Mouse (Mus musculus) intestine, embryonic 15.5 days (tissue): ENCODE data around the gene Lekr1. TPM values are rescaled to one million over a fixed set of nuclear protein-coding genes. Genes with fewer than 3 reads are reported as not detected.

ENCODE experiments used
- ATAC-seq: fragments of 200-750 bp; cut with Nextera tagmentation; 2 replicates; pipeline ENCODE4 v1.8.0; 2017; ENCODE audit warnings: moderate TSS enrichment, moderate library complexity
- H3K27ac ChIP-seq: fragments of 300-500 bp; sonication (generic); 2 replicates; pipeline ENCODE4 v1.5.1; 2015; ENCODE audit warnings: mild to moderate bottlenecking, inconsistent platforms
- H3K27me3 ChIP-seq: fragments of 300-500 bp; sonication (generic); replicated peaks from 2 replicates; pipeline ENCODE4 v1.6.1; 2015; ENCODE audit warnings: inconsistent platforms
- H3K36me3 ChIP-seq: fragments of 300-500 bp; sonication (generic); 2 replicates; pipeline ENCODE4 v1.6.1; 2015; ENCODE audit warnings: inconsistent platforms
- H3K4me1 ChIP-seq: fragments of 300-500 bp; sonication (generic); replicated peaks from 2 replicates; pipeline ENCODE4 v1.6.1; 2015; ENCODE audit warnings: inconsistent platforms
- H3K4me2 ChIP-seq: fragments of 300-500 bp; sonication (generic); replicated peaks from 2 replicates; pipeline ENCODE4 v1.6.1; 2015; ENCODE audit warnings: mild to moderate bottlenecking, inconsistent platforms
- H3K4me3 ChIP-seq: fragments of 300-500 bp; sonication (generic); replicated peaks from 2 replicates; pipeline ENCODE4 v1.5.1; 2015; ENCODE audit warnings: inconsistent platforms
- H3K9ac ChIP-seq: fragments of 300-500 bp; sonication (generic); 2 replicates; pipeline ENCODE4 v1.6.1; 2015; ENCODE audit warnings: inconsistent platforms
- H3K9me3 ChIP-seq: fragments of 300-500 bp; sonication (generic); 2 replicates; pipeline ENCODE4 v1.6.1; 2016; ENCODE audit warnings: inconsistent platforms
- WGBS: fragments of 180-500 bp; shearing (Covaris S2); methylation state at CpG from one replicate; pipeline ENCODE4 v1.1.7; 2015; 5-methylcytosine and 5-hydroxymethylcytosine counted together
- polyA plus RNA-seq: library from polyadenylated mRNA; unstranded; fragments of >200 nt; fragmentation: Nextera tagmentation; extraction: Ambion mirVana; gene quantifications from 2 replicates; pipeline ENCODE4 v1.2.1, GENCODE M21; 2015

Gene Lekr1
- polyA plus RNA-seq: 6.5 and 7.5 TPM in 2 replicates

DNA sequence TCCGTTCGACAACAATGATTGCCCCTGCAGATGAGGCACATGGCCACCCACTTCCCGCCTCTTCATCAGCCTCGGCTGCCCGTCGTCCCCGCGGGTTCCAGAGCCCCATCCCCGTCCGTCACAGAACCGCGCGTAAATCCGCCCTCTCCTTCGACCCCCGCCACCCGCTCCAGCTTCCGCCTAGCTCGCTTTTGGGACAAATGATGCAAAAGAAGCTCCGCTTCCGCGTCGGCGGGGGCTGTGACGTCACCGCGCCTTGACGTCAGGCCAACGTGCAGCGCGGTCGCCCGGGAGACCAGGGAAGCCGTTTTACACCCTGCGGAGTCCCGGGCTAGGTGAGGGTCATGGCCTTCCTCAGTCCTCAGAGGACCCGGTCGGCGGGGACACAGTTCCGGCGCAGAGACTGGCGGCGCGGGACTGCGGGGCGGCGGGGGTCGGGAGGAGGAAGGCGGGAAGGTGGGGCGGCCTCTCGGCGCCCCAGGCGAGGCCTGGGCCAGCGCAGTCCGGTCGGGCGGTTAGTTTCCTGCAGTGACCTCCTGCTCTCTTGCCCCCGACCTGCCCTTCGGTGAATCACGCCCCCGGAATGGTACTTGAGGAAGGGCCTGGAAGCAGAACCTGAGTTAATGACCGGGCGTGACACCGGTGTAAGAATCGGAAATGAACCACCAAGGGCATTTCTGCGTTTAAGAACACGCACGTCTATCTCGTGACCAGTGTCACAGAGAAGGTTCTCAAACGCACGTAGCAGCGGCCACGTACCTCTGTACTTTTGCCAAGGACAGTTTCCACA lies at the start of gene Lekr1:
Gene Lekr1, plus strand, starts transcription at position 252 of the 790 bp plus-strand sequence.
- Histone ChIP-seq H3K27me3 (no peaks in the 10 kb centered on the region), H3K4me1 (no peaks in the 10 kb centered on the region), H3K9ac (peak within 1 kb of the TSS; percentile 64), H3K4me3 (peak within 1 kb of the TSS; percentile 67), H3K27ac (no peak within 1 kb of the TSS), H3K9me3 (no peaks in the 10 kb centered on the region), H3K36me3 (no peaks in the 10 kb centered on the region), H3K4me2 (peak within 1 kb of the TSS; percentile 78)
- under 1% methylated on average over 73 of the region's 73 CpGs for WGBS
- peak; percentile 97 for ATAC-seq

DNA sequence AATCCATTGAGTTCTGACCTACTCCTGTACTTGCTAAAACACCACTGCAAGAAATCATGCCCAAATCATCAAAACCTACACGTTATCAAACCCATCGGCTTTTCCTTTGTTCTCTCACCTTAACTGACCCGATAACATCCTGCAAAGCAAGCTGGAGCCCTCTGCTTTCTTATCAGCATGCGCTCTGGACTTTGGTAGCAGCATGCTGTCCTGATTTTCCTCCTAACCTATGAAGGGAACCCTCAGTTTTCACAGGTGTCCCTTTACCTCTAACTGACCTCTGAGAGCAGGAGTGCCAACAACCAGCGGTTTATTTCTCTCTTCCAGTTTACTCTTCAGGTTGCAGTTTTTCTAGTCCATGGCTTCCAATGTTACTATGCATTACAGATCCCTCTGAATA lies 48.5 kb upstream of the Lekr1 start:
- no peak overlapping the region for H3K4me2 ChIP-seq
- 54% methylated on average over 5 of the region's 5 CpGs for WGBS
- ATAC-seq: peak; percentile 85
- H3K4me1 ChIP-seq: 0 out of 2 replicates have a peak, but pooled peaks cover 3% of the 10 kb centered on the region
- H3K27me3 ChIP-seq: no peaks in the 10 kb centered on the region
- no peak overlapping the region for H3K4me3 ChIP-seq
- no peak overlapping the region for H3K9ac ChIP-seq
- no peak overlapping the region for H3K27ac ChIP-seq
- H3K36me3 ChIP-seq: no peaks in the 10 kb centered on the region
- H3K9me3 ChIP-seq: no peaks in the 10 kb centered on the region

DNA sequence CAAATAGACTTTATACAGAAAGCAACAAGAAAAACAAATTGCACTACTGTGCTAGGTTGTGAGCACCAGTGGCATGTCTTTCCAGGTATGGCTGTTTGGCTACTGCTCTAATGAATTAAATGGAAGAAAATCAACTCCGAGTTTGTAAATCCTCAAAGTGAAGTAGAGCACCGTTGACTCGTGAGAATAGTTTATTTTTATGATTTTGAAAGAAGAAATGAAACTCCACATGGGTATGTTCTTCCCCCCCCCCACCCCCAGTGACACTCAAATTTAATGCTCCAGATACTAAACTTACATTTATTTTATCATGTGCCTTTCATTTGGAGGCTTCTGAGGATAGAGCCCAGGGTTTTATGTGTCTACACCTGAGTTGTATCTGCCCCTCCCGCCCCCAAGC lies 46.7 kb upstream of the Lekr1 start:
- no peaks in the 10 kb centered on the region for H3K4me1 ChIP-seq
- H3K9ac ChIP-seq: no peak overlapping the region
- 85% methylated on average over 4 of the region's 4 CpGs for WGBS
- H3K27me3 ChIP-seq: no peaks in the 10 kb centered on the region
- H3K36me3 ChIP-seq: no peaks in the 10 kb centered on the region
- no peak overlapping the region for H3K4me2 ChIP-seq
- H3K27ac ChIP-seq: no peak overlapping the region
- H3K4me3 ChIP-seq: no peak overlapping the region
- no peak for ATAC-seq
- H3K9me3 ChIP-seq: no peaks in the 10 kb centered on the region

DNA sequence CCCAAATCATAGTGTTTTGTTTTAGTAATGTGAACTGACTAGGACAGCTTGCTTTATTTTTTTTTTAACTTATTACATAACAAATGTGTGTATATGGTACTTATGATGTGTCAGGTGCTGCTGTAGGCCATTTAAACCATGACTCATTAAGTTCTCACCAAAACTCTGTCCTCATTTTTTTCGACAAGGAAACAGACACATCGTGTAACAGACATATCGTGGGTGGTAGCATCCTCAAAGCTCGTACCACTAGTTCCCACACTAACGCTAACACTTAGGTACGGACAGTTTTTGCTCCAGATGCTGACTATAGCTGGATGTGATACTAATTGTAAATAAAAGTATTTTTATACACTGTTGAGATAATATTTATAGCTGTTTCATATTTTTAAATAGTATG lies 43.0 kb upstream of the Lekr1 start:
- ATAC-seq: no peak
- no peaks in the 10 kb centered on the region for H3K36me3 ChIP-seq

DNA sequence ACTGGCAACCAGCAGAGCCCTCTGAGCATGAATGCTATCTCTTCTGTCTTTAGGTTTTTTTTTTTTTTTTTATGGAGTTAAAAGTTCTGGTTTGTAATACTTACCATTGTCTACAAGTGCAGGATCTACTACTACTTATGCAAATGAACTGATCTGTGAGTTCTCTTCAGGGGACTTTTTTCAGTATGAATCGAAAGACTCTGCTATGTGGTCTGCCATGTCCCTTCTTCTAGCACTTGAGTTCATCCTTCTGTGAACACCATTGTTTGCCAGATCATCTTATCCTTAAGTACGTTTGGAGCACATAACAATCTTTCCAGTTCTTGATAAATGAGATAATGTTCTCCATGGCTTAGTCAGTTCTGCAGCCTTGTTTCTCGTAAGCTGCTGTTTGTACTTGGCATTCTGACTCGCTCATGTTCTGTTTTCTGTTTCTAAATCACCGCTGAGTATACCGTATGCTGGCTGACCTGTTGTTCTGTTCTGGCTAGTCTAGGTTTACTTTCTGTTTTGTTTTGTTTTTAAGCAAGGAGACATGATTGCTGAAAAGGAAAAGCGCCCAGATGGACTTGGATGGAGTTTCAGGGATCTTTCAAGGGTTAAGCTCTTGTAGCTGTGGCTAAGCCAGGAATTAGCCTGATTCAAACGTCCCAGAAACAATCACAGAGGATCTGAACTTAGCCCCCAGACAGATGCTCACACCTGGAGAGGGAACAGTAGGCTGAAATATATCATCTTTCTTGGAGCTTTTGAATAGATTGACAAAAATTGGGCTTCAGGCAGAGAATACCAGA lies 40.3 kb upstream of the Lekr1 start:
- Histone ChIP-seq H3K4me2 (no peak overlapping the region), H3K4me1 (no peaks in the 10 kb centered on the region), H3K4me3 (no peak overlapping the region), H3K27me3 (no peaks in the 10 kb centered on the region), H3K9ac (no peak overlapping the region), H3K36me3 (no peaks in the 10 kb centered on the region), H3K9me3 (no peaks in the 10 kb centered on the region), H3K27ac (no peak overlapping the region)
- ATAC-seq: no peak
- WGBS: 49% methylated on average over 8 of the region's 8 CpGs

More for the DNA sequence above, 43.0 kb upstream of the Lekr1 start:
- Histone ChIP-seq H3K27ac (no peak overlapping the region), H3K9me3 (no peaks in the 10 kb centered on the region), H3K27me3 (no peaks in the 10 kb centered on the region), H3K9ac (no peak overlapping the region), H3K4me3 (no peak overlapping the region), H3K4me2 (no peak overlapping the region), H3K4me1 (no peaks in the 10 kb centered on the region)
- WGBS: 95% methylated on average over 6 of the region's 6 CpGs

DNA sequence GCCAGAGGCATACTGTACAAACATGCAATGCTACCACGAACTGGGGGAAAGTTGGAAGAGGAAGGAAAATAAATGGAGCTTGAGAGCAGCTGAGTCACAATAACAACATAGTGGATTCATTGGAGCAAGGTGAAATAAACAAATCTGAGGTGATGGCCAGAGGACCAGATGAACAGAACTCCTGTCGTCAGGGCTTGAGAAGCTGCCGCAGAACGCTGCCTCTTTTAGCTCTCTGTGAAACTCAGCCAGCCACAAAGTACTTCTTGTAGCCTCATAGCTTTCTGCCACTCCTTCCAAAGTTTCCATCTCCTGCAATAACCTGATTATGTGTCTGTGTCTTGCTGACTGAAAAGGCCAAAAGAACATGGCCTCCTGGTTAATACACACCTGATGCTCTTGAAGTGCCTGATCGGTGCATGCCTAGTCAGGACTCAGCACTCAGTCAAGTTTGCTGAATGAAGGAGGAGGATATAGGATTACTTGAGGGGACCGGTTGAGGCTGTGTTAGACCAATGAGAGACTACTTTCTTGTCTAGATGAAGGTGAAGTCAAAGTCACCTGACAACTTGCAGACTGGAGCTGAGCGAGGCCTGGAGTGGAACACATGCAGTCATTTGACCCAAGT lies 39.6 kb upstream of the Lekr1 start:
- H3K4me3 ChIP-seq: no peak overlapping the region
- no peaks in the 10 kb centered on the region for H3K9me3 ChIP-seq
- H3K36me3 ChIP-seq: no peaks in the 10 kb centered on the region
- H3K27me3 ChIP-seq: no peaks in the 10 kb centered on the region
- no peak overlapping the region for H3K9ac ChIP-seq
- no peaks in the 10 kb centered on the region for H3K4me1 ChIP-seq
- 76% methylated on average over 7 of the region's 7 CpGs for WGBS
- no peak for ATAC-seq
- H3K4me2 ChIP-seq: no peak overlapping the region
- no peak overlapping the region for H3K27ac ChIP-seq

DNA sequence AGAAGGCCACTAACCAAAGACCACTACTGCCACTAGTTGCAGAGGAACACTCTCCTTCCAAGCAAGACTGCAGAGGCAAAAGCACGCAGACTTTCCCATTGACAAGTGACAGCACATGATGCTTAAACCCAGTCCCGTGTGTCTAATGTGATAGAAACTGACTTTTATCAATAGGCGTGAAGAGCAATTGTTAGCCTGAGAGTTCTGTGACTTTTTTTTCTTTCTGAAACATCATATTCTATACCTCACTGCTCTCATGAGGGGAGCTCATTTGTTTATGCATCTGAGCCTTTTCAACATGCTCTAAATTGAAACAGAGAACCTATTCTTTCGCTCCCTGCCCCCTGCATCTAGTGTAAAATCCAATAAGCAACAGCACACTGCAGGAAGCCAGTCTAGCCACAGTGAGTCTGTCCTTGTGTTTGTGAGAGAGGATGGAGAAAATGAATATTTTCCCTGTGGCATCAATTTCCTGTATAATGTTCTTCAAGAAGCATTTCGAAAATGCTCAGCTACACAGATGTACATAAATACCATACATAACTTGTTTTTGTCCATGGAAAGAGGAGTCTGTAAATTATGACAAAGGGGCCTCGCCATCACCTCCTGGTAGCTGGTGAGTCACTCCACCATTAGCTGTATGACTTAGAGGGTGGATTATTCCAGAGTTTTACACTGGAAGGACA lies 38.9 kb upstream of the Lekr1 start:
- Histone ChIP-seq H3K9ac (no peak overlapping the region), H3K4me3 (no peak overlapping the region), H3K9me3 (no peaks in the 10 kb centered on the region), H3K4me2 (no peak overlapping the region), H3K4me1 (no peaks in the 10 kb centered on the region), H3K27me3 (no peaks in the 10 kb centered on the region), H3K27ac (no peak overlapping the region), H3K36me3 (no peaks in the 10 kb centered on the region)
- WGBS: 78% methylated on average over 6 of the region's 6 CpGs
- ATAC-seq: no peak

DNA sequence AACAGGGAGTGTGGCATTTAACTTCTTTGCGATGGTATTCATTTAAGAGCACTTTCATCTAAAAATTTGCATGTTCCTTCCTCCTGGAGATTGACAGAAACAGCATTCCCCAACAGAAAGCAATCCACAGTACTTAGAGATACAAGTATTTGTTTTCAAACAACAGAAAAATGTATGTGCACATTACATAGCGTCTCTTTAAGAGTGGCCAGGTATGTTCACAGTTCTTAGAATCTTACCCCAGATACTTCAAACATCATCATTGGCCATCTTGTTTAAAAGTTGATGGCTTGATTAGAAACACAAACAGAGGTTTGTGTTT lies 38.4 kb upstream of the Lekr1 start:
- Histone ChIP-seq H3K9ac (no peak overlapping the region), H3K27ac (no peak overlapping the region), H3K27me3 (no peaks in the 10 kb centered on the region), H3K36me3 (no peaks in the 10 kb centered on the region), H3K4me2 (no peak overlapping the region), H3K4me3 (no peak overlapping the region), H3K4me1 (no peaks in the 10 kb centered on the region), H3K9me3 (no peaks in the 10 kb centered on the region)
- 90% methylated on average over 2 of the region's 2 CpGs for WGBS
- no peak for ATAC-seq

DNA sequence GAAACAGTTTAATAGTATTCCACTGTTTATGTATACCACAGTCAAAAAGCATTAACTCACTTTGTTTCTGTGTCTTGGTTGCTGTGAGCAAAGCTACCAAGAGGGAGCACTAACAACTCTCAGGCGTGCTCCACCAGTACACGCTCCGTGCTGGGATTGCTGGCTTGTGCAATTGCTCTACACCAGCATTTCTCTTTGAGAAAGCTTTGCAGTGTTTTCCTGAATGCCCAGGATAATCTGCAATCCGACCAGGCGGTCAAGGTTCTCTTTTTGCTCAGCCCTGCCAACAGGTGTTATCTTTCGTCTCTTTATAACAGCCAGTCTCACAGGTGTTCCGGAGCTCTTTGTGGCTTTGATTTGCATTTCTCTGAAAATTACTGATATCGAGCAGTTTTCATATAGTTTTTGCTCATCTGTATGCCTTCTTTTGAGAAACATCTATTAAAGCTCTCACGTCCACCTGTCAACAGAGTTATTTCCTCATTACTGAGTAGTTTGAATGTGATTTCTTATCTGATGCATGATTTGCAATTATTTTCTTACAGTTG lies 36.4 kb upstream of the Lekr1 start:
- H3K27ac ChIP-seq: no peak overlapping the region
- no peaks in the 10 kb centered on the region for H3K36me3 ChIP-seq
- H3K4me1 ChIP-seq: no peaks in the 10 kb centered on the region
- no peak overlapping the region for H3K4me2 ChIP-seq
- no peak overlapping the region for H3K9ac ChIP-seq
- no peaks in the 10 kb centered on the region for H3K27me3 ChIP-seq
- no peak overlapping the region for H3K4me3 ChIP-seq
- WGBS: 58% methylated on average over 9 of the region's 9 CpGs
- H3K9me3 ChIP-seq: no peaks in the 10 kb centered on the region
- peak; percentile 87 for ATAC-seq

DNA sequence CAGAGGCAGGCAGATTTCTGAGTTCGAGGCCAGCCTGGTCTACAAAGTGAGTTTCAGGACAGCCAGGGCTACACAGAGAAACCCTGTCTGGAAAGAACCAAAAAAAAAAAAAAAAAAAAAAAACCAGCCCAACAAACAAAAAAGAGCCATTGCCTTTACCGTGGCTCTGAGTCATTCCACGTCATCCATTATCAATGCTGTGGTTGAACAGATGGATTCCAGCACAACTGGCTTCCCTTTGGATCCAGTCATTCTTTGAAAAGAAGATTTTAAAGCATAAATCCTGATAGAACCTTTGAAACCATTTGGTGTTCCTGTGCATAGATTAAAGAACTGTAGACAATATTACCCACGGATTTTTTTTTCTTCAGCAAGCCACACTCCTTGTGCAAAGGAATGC lies 32.4 kb upstream of the Lekr1 start:
- 48% methylated on average over 4 of the region's 4 CpGs for WGBS
- H3K4me2 ChIP-seq: no peak overlapping the region
- H3K4me3 ChIP-seq: no peak overlapping the region
- no peaks in the 10 kb centered on the region for H3K9me3 ChIP-seq
- ATAC-seq: no peak
- H3K27me3 ChIP-seq: no peaks in the 10 kb centered on the region
- H3K36me3 ChIP-seq: no peaks in the 10 kb centered on the region
- H3K4me1 ChIP-seq: 0 out of 2 replicates have a peak, but pooled peaks cover 2% of the 10 kb centered on the region
- H3K27ac ChIP-seq: no peak overlapping the region
- H3K9ac ChIP-seq: no peak overlapping the region

DNA sequence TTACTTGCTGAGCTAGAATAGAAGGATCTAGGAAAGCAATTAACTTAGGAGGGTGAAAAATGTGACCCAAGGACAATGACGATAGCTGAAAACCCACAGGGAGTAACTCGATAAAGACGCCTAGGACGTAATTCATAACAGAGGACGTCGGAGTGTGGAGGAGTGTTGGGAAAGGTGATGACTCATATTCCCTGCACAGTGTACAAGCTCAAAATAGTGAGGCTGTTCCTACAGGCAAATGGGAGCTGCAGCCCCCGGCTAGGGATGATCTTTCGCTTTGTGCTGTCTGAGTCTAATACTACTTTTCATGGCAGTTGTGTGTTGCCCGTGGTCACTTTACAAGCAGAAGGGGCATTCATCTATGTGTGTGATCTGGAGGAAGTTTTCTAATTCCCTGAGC lies 30.0 kb upstream of the Lekr1 start:
- H3K27me3 ChIP-seq: no peaks in the 10 kb centered on the region
- peaks cover 2% of the 10 kb centered on the region; the same call in 1 of the 2 replicates for H3K4me1 ChIP-seq
- ATAC-seq: no peak
- H3K9me3 ChIP-seq: no peaks in the 10 kb centered on the region
- no peak overlapping the region for H3K27ac ChIP-seq
- WGBS: 33% methylated on average over 9 of the region's 9 CpGs
- H3K4me2 ChIP-seq: no peak overlapping the region
- no peak overlapping the region for H3K4me3 ChIP-seq
- no peaks in the 10 kb centered on the region for H3K36me3 ChIP-seq
- no peak overlapping the region for H3K9ac ChIP-seq

DNA sequence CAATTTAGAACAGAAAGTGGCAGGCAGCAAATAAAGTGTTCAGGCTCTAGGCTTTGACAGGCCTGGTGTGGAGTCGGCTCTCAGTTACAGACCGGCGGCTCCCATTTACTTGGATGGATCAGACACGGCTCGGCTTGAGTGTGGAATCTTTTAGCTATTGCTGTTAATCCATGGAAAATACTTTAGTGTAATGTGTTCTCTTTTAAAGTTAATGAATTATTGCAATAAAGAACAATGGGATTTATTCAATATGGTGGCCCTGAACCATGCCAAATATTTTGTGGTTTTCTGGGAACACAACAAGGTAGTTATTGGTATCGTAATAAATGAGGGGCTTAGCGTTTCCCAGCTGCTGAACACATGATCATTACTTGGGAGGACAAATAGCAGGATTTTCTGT lies 28.7 kb upstream of the Lekr1 start:
- no peak overlapping the region for H3K4me3 ChIP-seq
- no peaks in the 10 kb centered on the region for H3K27me3 ChIP-seq
- no peaks in the 10 kb centered on the region for H3K9me3 ChIP-seq
- WGBS: 45% methylated on average over 7 of the region's 7 CpGs
- H3K36me3 ChIP-seq: no peaks in the 10 kb centered on the region
- ATAC-seq: peak; percentile 49; the same call in 1 of the 2 replicates
- no peak overlapping the region for H3K4me2 ChIP-seq
- H3K4me1 ChIP-seq: peaks cover 2% of the 10 kb centered on the region; the same call in 1 of the 2 replicates
- H3K27ac ChIP-seq: no peak overlapping the region
- no peak overlapping the region for H3K9ac ChIP-seq
